Mouse (Mus musculus) retina, postnatal 1 day (tissue): ENCODE results near the gene Shtn1.

Experiments
- DNase-seq: peaks from one replicate; pipeline ENCODE4 v3.0.0-alpha.2; 2012

Gene Shtn1

GRCm38 (mm10) chr19:59051622-59052021 lies 24.3 kb downstream of the Shtn1 start:
- DNase-seq: no peak

- no peak for DNase-seq
Measured at GRCm38 (mm10) chr19:59048852-59049251, 27.0 kb downstream of the Shtn1 start.

- DNase-seq: no peak
Measured at GRCm38 (mm10) chr19:59047511-59047910, 28.4 kb downstream of the Shtn1 start.

- no peak for DNase-seq
Measured at GRCm38 (mm10) chr19:59041086-59041485, 34.8 kb downstream of the Shtn1 start.

- no peak for DNase-seq
Measured at GRCm38 (mm10) chr19:59038793-59039192, 37.1 kb downstream of the Shtn1 start.

GRCm38 (mm10) chr19:59036811-59037210 lies 39.1 kb downstream of the Shtn1 start:
- no peak for DNase-seq

- DNase-seq: no peak
Measured at GRCm38 (mm10) chr19:59033241-59033640, 42.7 kb downstream of the Shtn1 start.

GRCm38 (mm10) chr19:59030221-59030620 lies 45.7 kb downstream of the Shtn1 start:
- DNase-seq: no peak

- peak; percentile 40 for DNase-seq
Measured at GRCm38 (mm10) chr19:59029011-59029410, 46.9 kb downstream of the Shtn1 start.

- no peak for DNase-seq
Measured at GRCm38 (mm10) chr19:59028130-59028529, 47.8 kb downstream of the Shtn1 start.

- DNase-seq: no peak
Measured at GRCm38 (mm10) chr19:59023876-59024275, 52.0 kb downstream of the Shtn1 start.

- DNase-seq: no peak
Measured at GRCm38 (mm10) chr19:59021644-59022043, 54.3 kb downstream of the Shtn1 start.

- no peak for DNase-seq
Measured at GRCm38 (mm10) chr19:59010802-59011201, 65.1 kb downstream of the Shtn1 start.

- peak; percentile 87 for DNase-seq
Measured at GRCm38 (mm10) chr19:59006577-59007340, 69.1 kb downstream of the Shtn1 start.

GRCm38 (mm10) chr19:59002827-59003226 lies 73.1 kb downstream of the Shtn1 start:
- no peak for DNase-seq

- peak; percentile 73 for DNase-seq
Measured at GRCm38 (mm10) chr19:58981571-58981970, 94.3 kb downstream of the Shtn1 start.

- DNase-seq: no peak
Measured at GRCm38 (mm10) chr19:58980056-58980440, 95.9 kb downstream of the Shtn1 start.

- peak; percentile 70 for DNase-seq
Measured at GRCm38 (mm10) chr19:58979436-58980055, 96.4 kb downstream of the Shtn1 start.

GRCm38 (mm10) chr19:58978401-58979171 lies 97.3 kb downstream of the Shtn1 start:
- peak; percentile 73 for DNase-seq

GRCm38 (mm10) chr19:58975216-58975863 lies 100.6 kb downstream of the Shtn1 start:
- DNase-seq: no peak

- no peak for DNase-seq
Measured at GRCm38 (mm10) chr19:58974126-58974525, 101.8 kb downstream of the Shtn1 start.

- DNase-seq: no peak
Measured at GRCm38 (mm10) chr19:58970826-58971225, 105.1 kb downstream of the Shtn1 start.
